Mouse (Mus musculus) gastrocnemius, adult 2 months (tissue): ENCODE measurements around the gene Camsap2. TPM values are rescaled to one million over a fixed set of nuclear protein-coding genes. Genes with fewer than 3 reads are reported as not detected.
A peak's percentile ranks its signal among the peaks of the same experiment; 100 is the strongest.

Experiments
- DNase-seq: peaks from one replicate; pipeline ENCODE4 v3.0.0; 2022
- H3K27ac ChIP-seq: fragments of 200-600 bp; 2 replicates; pipeline ENCODE4 v1.8.1; 2022; ENCODE audit warnings: mild to moderate bottlenecking
- H3K4me3 ChIP-seq: fragments of 200-600 bp; 2 replicates; pipeline ENCODE4 v1.8.1; 2022; ENCODE audit warnings: mild to moderate bottlenecking, moderate library complexity
- CTCF ChIP-seq: fragments of 200-600 bp; IDR thresholded peaks from 2 replicates; pipeline ENCODE4 v1.8.1; 2022; ENCODE audit warnings: antibody characterized with exemption, mild to moderate bottlenecking, moderate library complexity
- intact Hi-C: fragments of 180-260 bp; cut with DNase I; formaldehyde crosslinking; loops from one replicate; pipeline ENCODE4 v1.15.1; 2025
- total RNA-seq, 2 experiments: library from RNA; stranded (reverse); gene quantifications; 2 replicates each; pipeline ENCODE4 v1.2.3; 2021

Camsap2 gene
- total RNA-seq, 2 experiments from 2014 or later: 8.3 to 12.4 TPM

- no peak for DNase-seq
- no peak overlapping the region for H3K4me3 ChIP-seq
- no peak for TF ChIP-seq CTCF
- intact Hi-C loops: no loop called here
- no peak overlapping the region for H3K27ac ChIP-seq
Measured at GRCm38 (mm10) chr1:136361373-136361772, 15.5 kb upstream of the Camsap2 start.

DNA sequence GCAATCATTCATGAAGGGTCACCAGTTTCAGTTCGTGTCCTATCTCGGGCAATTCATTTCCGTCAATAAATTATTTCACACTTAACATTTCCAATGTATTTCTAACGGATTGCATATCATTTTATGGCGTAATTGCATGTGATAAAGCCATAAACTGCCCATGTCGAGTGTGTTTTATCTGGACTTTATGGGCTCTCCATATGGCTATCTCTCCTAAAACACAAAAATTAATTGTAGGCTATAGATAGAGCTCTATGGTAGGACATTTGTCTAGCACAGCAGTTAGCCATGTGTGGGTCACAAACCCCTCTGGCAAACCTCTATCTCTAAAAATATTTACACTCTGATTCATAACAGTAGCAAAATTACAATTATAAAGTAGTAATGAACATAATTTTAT is 15.0 kb upstream of the Camsap2 start:
- Histone ChIP-seq H3K27ac (no peak overlapping the region), H3K4me3 (no peak overlapping the region)
- intact Hi-C loops: no loop called here
- no peak for DNase-seq
- TF ChIP-seq CTCF: no peak

- Histone ChIP-seq H3K4me3 (no peak overlapping the region), H3K27ac (no peak overlapping the region)
- no peak for TF ChIP-seq CTCF
- intact Hi-C loops: no loop called here
- DNase-seq: no peak
Measured at GRCm38 (mm10) chr1:136358841-136359360, 13.0 kb upstream of the Camsap2 start.

GRCm38 (mm10) chr1:136355651-136356050 is 9.7 kb upstream of the Camsap2 start:
- no peak for TF ChIP-seq CTCF
- H3K4me3 ChIP-seq: no peak overlapping the region
- no peak overlapping the region for H3K27ac ChIP-seq
- intact Hi-C loops: no loop called here
- DNase-seq: no peak

- intact Hi-C loops: no loop called here
- DNase-seq: no peak
- H3K27ac ChIP-seq: no peak overlapping the region
- no peak overlapping the region for H3K4me3 ChIP-seq
- no peak for TF ChIP-seq CTCF
Measured at GRCm38 (mm10) chr1:136350699-136351200, 4.8 kb upstream of the Camsap2 start.

DNA sequence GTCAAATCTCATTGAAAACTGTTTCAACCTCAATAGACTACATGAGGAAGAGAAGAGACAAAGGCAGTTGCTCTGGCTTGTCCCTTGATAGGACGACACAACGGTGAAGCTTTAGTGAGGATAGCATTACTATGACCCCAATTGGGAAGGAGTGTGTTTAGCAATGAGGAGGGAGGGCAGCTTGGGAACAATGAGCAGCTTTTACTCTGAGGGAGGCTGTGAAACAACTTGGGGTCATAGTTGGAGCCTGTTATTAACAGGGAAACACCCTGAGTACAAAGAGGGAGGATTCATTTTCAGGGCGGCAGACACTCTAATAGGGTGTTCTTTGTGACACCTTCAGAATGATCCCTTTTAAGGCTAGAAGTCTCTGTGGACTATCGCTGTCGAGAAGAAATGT is 2.2 kb upstream of the Camsap2 start:
- H3K27ac ChIP-seq: no peak overlapping the region
- no peak for TF ChIP-seq CTCF
- H3K4me3 ChIP-seq: no peak overlapping the region
- intact Hi-C loops: no loop called here
- DNase-seq: no peak

DNA sequence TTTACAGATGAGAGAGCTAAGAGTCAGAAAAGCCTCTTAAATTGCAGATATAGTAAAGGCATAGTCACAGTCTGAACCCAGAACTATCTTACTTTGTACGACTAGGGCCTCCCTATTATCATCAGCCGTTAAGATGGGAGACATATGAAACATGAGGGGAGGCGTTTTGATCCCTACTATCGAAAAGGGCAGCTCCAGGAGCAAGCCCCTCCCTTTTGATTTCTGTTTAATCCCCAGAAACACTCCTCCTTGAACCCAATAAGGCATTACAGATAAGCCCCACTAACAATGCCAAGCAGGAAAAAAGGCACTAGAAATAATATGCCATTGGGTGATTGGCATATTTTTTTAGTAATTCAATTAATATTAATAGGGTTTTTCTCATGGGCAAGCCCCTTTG is 1.2 kb upstream of the Camsap2 start:
- H3K4me3 ChIP-seq: no peak overlapping the region
- intact Hi-C loops: no loop called here
- no peak for DNase-seq
- no peak for TF ChIP-seq CTCF
- H3K27ac ChIP-seq: no peak overlapping the region

DNA sequence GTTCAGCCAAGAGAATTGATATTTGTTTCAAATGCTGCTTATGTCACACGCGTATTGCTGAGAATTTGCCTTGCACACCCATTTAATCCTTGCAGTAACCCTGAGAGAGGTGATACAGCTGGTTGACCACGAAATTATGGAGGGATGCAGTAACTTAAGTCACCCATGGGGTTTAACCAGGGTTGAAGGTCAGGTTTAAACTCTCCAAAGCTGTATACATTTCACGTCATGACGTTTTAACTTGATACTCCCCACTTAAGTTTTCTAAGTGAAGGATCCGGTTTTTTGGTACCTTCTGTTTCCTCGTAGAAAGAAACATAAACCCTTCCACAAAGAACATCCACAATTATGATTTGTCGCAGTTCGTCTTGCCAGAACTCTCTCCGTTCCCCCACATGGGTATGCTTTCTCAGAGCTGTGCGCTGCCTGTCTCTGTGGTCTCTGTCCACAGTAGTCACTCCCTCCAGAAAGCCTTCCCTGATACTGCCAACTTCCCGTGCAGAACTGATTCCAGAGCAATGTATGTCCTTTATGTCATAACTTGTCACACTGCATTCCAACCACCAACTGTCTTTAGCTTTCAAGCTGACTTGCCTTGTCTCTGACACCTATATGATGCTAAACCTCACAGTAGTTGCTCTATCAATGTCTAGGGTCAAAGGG is 600 bp upstream of the Camsap2 start:
- Histone ChIP-seq H3K4me3 (peak overlapping the region; percentile 77), H3K27ac (peak overlapping the region; percentile 98)
- DNase-seq: no peak
- intact Hi-C loops: no loop called here
- TF ChIP-seq CTCF: no peak

GRCm38 (mm10) chr1:136344768-136345453 is 993 bp downstream of the Camsap2 start:
- no peak for DNase-seq
- TF ChIP-seq CTCF: no peak
- peak overlapping the region; percentile 98 for H3K27ac ChIP-seq
- intact Hi-C loops: loop anchor here (2.0 to 5.0 kb wide), 2 partner anchors 38 to 70 kb away; partner anchors contain the start of gene Ddx59
- peak overlapping the region; percentile 77 for H3K4me3 ChIP-seq

GRCm38 (mm10) chr1:136344281-136344680 is 1.6 kb downstream of the Camsap2 start:
- DNase-seq: no peak
- intact Hi-C loops: loop anchor here (2.0 to 5.0 kb wide), 2 partner anchors 37 to 71 kb away; partner anchors contain the start of gene Ddx59
- peak overlapping the region; percentile 98; the same call in 1 of the 2 replicates for H3K27ac ChIP-seq
- TF ChIP-seq CTCF: no peak
- H3K4me3 ChIP-seq: peak overlapping the region; percentile 77

DNA sequence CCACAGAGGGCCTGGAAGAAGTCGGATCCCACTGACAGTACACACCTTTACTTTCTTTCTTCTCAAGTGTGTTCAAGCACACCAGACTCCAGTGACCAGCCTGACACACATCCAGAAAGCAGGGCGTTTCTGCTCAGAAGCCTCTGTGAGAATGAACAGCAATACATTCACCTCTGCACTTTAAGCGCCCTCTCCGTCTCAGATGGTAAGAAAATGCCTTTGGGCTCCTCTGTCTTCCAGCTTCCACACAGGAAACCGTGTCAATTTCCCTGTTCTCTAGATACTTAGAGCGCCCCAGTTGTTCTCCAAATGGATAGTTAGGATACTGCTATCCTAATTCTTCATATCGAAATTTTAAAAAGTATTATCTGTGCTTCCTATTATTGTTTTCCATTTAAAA is 2.2 kb downstream of the Camsap2 start:
- TF ChIP-seq CTCF: no peak
- Histone ChIP-seq H3K4me3 (peak overlapping the region; percentile 77), H3K27ac (peak overlapping the region; percentile 28; the same call in 1 of the 2 replicates)
- DNase-seq: no peak
- intact Hi-C loops: loop anchor here (2.0 to 5.0 kb wide), 2 partner anchors 36 to 71 kb away; partner anchors contain the start of gene Ddx59

DNA sequence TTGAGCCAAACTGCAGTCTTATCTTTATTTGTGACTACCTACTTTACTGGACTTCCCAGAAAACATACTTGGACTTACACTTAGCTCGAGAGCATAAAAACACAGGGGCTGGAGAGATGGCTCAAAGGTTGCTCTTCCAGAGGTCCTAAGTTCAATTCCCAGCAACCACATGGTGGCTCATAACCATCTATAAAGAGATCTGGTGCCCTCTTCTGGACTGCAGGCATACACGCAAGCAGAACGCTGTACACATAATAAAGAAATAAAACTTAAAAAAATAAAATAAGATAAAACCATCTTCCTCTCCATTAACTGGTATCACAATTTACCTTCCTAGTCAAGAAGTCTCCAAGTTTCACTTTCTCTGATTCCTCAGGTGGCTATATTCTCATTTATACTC is 5.4 kb downstream of the Camsap2 start:
- TF ChIP-seq CTCF: peak; percentile 40
- Histone ChIP-seq H3K27ac (no peak overlapping the region), H3K4me3 (no peak overlapping the region)
- intact Hi-C loops: loop anchor here (5.0 kb wide), 1 partner anchor 33 kb away; no protein-coding TSS in a partner anchor
- DNase-seq: no peak

- Histone ChIP-seq H3K27ac (no peak overlapping the region), H3K4me3 (no peak overlapping the region)
- intact Hi-C loops: no loop called here
- no peak for DNase-seq
- TF ChIP-seq CTCF: no peak
Measured at GRCm38 (mm10) chr1:136334743-136335142, 11.2 kb downstream of the Camsap2 start.
